Mouse (Mus musculus) spleen, adult 2 months (tissue): ENCODE measurements around the gene Kank4.

Experiments
- CTCF ChIP-seq: fragments of 200-500 bp; IDR thresholded peaks from 2 replicates; pipeline ENCODE4 v1.5.1; 2011; ENCODE audit warnings: mild to moderate bottlenecking, inconsistent platforms; ENCODE audit not compliant: insufficient read depth, insufficient read length, insufficient replicate concordance; ENCODE audit errors: extremely low read depth
- POLR2A ChIP-seq: fragments of 200-500 bp; IDR thresholded peaks from 2 replicates; pipeline ENCODE4 v1.6.1; 2011; ENCODE audit warnings: low read depth, low read length, inconsistent platforms

- TF ChIP-seq POLR2A = no peak
- TF ChIP-seq CTCF = no peak
Observed at GRCm38 (mm10) chr4:98826701-98827100, 9.4 kb upstream of the Kank4 start.
